Mouse (Mus musculus): ENCODE results near the gene Dppa4.
"Not testable (repeated sequence)": the region's sequence is repeated elsewhere in the genome, so short reads cannot be mapped to it uniquely, and the experiment has no call there.

- not testable (repeated sequence) for TF ChIP-seq CTCF (IDR thresholded peaks at IDR 0.05; ENCODE audit: control insufficient read depth, insufficient read depth, insufficient replicate concordance, low read depth, low read length); POLR2A (IDR thresholded peaks at IDR 0.05; ENCODE audit: control insufficient read depth, low read depth, low read length)
Measured at GRCm38 (mm10) chr16:48308916-48309315, 25.4 kb downstream of the Dppa4 start.
